Comparison of ENCODE assay signal across 22 mouse cellular contexts in genomic region chr11:103780152-103780551, GRCm38 (mm10). TPM values are rescaled to one million over a fixed set of nuclear protein-coding genes. Genes with fewer than 3 reads are reported as not detected.
A peak's percentile ranks its signal among the peaks of the same experiment; 100 is the strongest.
DNase-seq lines count a peak whose midpoint lies in the region; ATAC-seq lines count a peak whose summit lies in the region.
"Had no signal": no experiment of that assay in that cellular context is flagged by ENCODE, and none has a peak within 500 bp of the region (broad histone marks: within the 10 kb centered on the region; RNA-seq: fewer than 3 reads in every experiment).

No protein-coding gene starts in this region.

- no peak overlapping the region for H3K27ac ChIP-seq in neural tube, embryonic 13.5 days (replicated peaks)
- H3K27ac ChIP-seq in neural tube, embryonic 15.5 days (replicated peaks): no peak overlapping the region
- H3K27ac ChIP-seq in embryonic facial prominence, embryonic 10.5 days (replicated peaks): no peak overlapping the region
- H3K27ac ChIP-seq: embryonic facial prominence, embryonic 15.5 days; forebrain, embryonic 10.5 days; heart, embryonic 10.5 days; liver, embryonic 15.5 days; macrophage; midbrain, embryonic 12.5 days; neural tube, embryonic 12.5 days had no signal

- peaks cover 10% of the 10 kb centered on the region; the same call in 1 of the 2 replicates for H3K4me1 ChIP-seq in neural tube, embryonic 13.5 days (replicated peaks)
- 0 out of 2 replicates have a peak, but pooled peaks cover 3% of the 10 kb centered on the region for H3K4me1 ChIP-seq in neural tube, embryonic 15.5 days
- peaks cover 5% of the 10 kb centered on the region; the same call in 1 of the 2 replicates for H3K4me1 ChIP-seq in embryonic facial prominence, embryonic 10.5 days
- H3K4me1 ChIP-seq: embryonic facial prominence, embryonic 15.5 days; heart, embryonic 10.5 days; liver, embryonic 15.5 days had no signal

- 42% methylated on average over 9 of the region's 9 CpGs for WGBS in neural tube, embryonic 13.5 days
- WGBS in neural tube, embryonic 15.5 days: 39% methylated on average over 9 of the region's 9 CpGs
- 70% methylated on average over 9 of the region's 9 CpGs for WGBS in embryonic facial prominence, embryonic 10.5 days

- H3K27me3 ChIP-seq in neural tube, embryonic 13.5 days: peaks cover 24% of the 10 kb centered on the region
- H3K27me3 ChIP-seq in neural tube, embryonic 15.5 days (replicated peaks): peaks cover 18% of the 10 kb centered on the region
- H3K27me3 ChIP-seq in embryonic facial prominence, embryonic 10.5 days (replicated peaks; ENCODE audit: low read depth, poor library complexity, severe bottlenecking): peaks cover 77% of the 10 kb centered on the region

- peak; percentile 65 for DNase-seq in MN1 (ENCODE audit: low spot score)
- DNase-seq in adrenal gland, adult 2 months: peak; percentile 76
- peak; percentile 43 for DNase-seq in mesoderm, embryonic 11.5 days (ENCODE audit: low read depth, low spot score)
- no peak for DNase-seq in embryonic facial prominence, embryonic 10.5 days (ENCODE audit: low spot score)
- no peak for DNase-seq in layer of hippocampus, adult 18-20 months (ENCODE audit: low spot score in 2 of 2)
- DNase-seq: cerebellum, adult 18-20 months; cerebellum, postnatal 25 days; embryo, embryonic 11 days; forebrain, postnatal 0 days; kidney, adult 2 months; thymus, postnatal 4 days had no signal

- H3K4me2 ChIP-seq in neural tube, embryonic 13.5 days: no peak overlapping the region
- H3K4me2 ChIP-seq in neural tube, embryonic 15.5 days: no peak overlapping the region
- H3K4me2 ChIP-seq: embryonic facial prominence, embryonic 15.5 days; liver, embryonic 15.5 days; midbrain, embryonic 12.5 days; neural tube, embryonic 12.5 days had no signal

- no peaks in the 10 kb centered on the region for H3K9me3 ChIP-seq in neural tube, embryonic 13.5 days
- no peaks in the 10 kb centered on the region for H3K9me3 ChIP-seq in neural tube, embryonic 15.5 days (replicated peaks)
- H3K9me3 ChIP-seq in embryonic facial prominence, embryonic 10.5 days: no peaks in the 10 kb centered on the region
- H3K9me3 ChIP-seq: embryonic facial prominence, embryonic 15.5 days; forebrain, embryonic 10.5 days; heart, embryonic 10.5 days; liver, embryonic 15.5 days; midbrain, embryonic 12.5 days; neural tube, embryonic 12.5 days had no signal

- no peaks in the 10 kb centered on the region for H3K36me3 ChIP-seq in neural tube, embryonic 13.5 days
- H3K36me3 ChIP-seq in neural tube, embryonic 15.5 days: no peaks in the 10 kb centered on the region
- no peaks in the 10 kb centered on the region for H3K36me3 ChIP-seq in embryonic facial prominence, embryonic 10.5 days (replicated peaks)
- H3K36me3 ChIP-seq: embryonic facial prominence, embryonic 15.5 days; forebrain, embryonic 10.5 days; heart, embryonic 10.5 days; liver, embryonic 15.5 days; midbrain, embryonic 12.5 days; neural tube, embryonic 12.5 days had no signal

- no peak overlapping the region for H3K4me3 ChIP-seq in neural tube, embryonic 13.5 days
- H3K4me3 ChIP-seq in neural tube, embryonic 15.5 days (replicated peaks): no peak overlapping the region
- no peak overlapping the region for H3K4me3 ChIP-seq in embryonic facial prominence, embryonic 10.5 days
- H3K4me3 ChIP-seq: embryonic facial prominence, embryonic 15.5 days; forebrain, embryonic 10.5 days; heart, embryonic 10.5 days; liver, embryonic 15.5 days; midbrain, embryonic 12.5 days; neural tube, embryonic 12.5 days had no signal

- H3K9ac ChIP-seq in neural tube, embryonic 13.5 days: peak overlapping the region; percentile 12; the same call in 1 of the 2 replicates
- no peak overlapping the region for H3K9ac ChIP-seq in neural tube, embryonic 15.5 days (replicated peaks)
- H3K9ac ChIP-seq: embryonic facial prominence, embryonic 15.5 days; forebrain, postnatal 0 days; liver, embryonic 15.5 days; midbrain, embryonic 12.5 days; neural tube, embryonic 12.5 days had no signal

- no peak for ATAC-seq in neural tube, embryonic 13.5 days (ENCODE audit: low read depth)
- no peak for ATAC-seq in neural tube, embryonic 15.5 days (ENCODE audit: low FRiP score)
- ATAC-seq: forebrain, postnatal 0 days had no signal

RNA-seq across cellular contexts. Expression of gene Wnt3, which starts 6.2 kb away (rescaled TPM):
- polyA plus RNA-seq in neural tube, embryonic 13.5 days (2015; fragmentation: Nextera tagmentation; extraction: Ambion mirVana): 8.1 and 9.2 TPM in 2 replicates
- 6.7 and 9.0 TPM in 2 replicates for polyA plus RNA-seq in neural tube, embryonic 15.5 days (2015; fragmentation: Nextera tagmentation; extraction: Ambion mirVana)
- under 1 TPM in 1 of 2 experiments, not detected in 1; 0.17 TPM for total RNA-seq in adrenal gland, adult 2 months (2021)
- polyA plus RNA-seq in adrenal gland, adult 2 months (2012; rRNA removed): not detected in 2 replicates
- polyA plus RNA-seq in embryonic facial prominence, embryonic 10.5 days (2016; fragmentation: Nextera tagmentation; extraction: Ambion mirVana): 3.7 and 4.3 TPM in 2 replicates
- 1 to 10 TPM; 1.2 to 2.0 TPM for total RNA-seq in layer of hippocampus, adult 18-20 months (2021)
- polyA plus RNA-seq: heart, postnatal 0 days; kidney, adult 2 months; liver, embryonic 15.5 days; macrophage had no signal

RNA-seq across cellular contexts. Expression of gene Wnt9b, which starts 30.5 kb away (rescaled TPM):
- polyA plus RNA-seq in neural tube, embryonic 13.5 days (2015; fragmentation: Nextera tagmentation; extraction: Ambion mirVana): not detected in 2 replicates
- 0.14 and 0.18 TPM in 2 replicates for polyA plus RNA-seq in neural tube, embryonic 15.5 days (2015; fragmentation: Nextera tagmentation; extraction: Ambion mirVana)
- total RNA-seq in adrenal gland, adult 2 months (2021): under 1 TPM; 0.09 to 0.45 TPM
- 0.40 and 0.47 TPM in 2 replicates for polyA plus RNA-seq in adrenal gland, adult 2 months (2012; rRNA removed)
- polyA plus RNA-seq in embryonic facial prominence, embryonic 10.5 days (2016; fragmentation: Nextera tagmentation; extraction: Ambion mirVana): 4.5 and 5.3 TPM in 2 replicates
- under 1 TPM; 0.27 to 0.58 TPM for total RNA-seq in layer of hippocampus, adult 18-20 months (2021)
- polyA plus RNA-seq: lung, embryonic 16.5 days; macrophage had no signal

Comparison
In these comparisons a context has a peak if more than half of its experiments do, and no peak if none do; other contexts are left out.
1. DNase-seq: peak in MN1 (single experiment), adrenal gland, adult 2 months (single experiment) and mesoderm, embryonic 11.5 days (single experiment); none in embryonic facial prominence, embryonic 10.5 days (single experiment) and layer of hippocampus, adult 18-20 months (0 of 2).